25 mouse cellular contexts compared by ENCODE assay signal in genomic region chr9:116542793-116543192, GRCm38 (mm10).
A peak's percentile ranks its signal among the peaks of the same experiment; 100 is the strongest.
DNase-seq lines count a peak whose midpoint lies in the region; ATAC-seq and TF ChIP-seq lines count a peak whose summit lies in the region.
"Had no signal": no experiment of that assay in that cellular context is flagged by ENCODE, and none has a peak within 500 bp of the region (broad histone marks: within the 10 kb centered on the region; RNA-seq: fewer than 3 reads in every experiment).

No protein-coding gene starts in this region.

- H3K4me2 ChIP-seq in forebrain, postnatal 0 days (ENCODE audit: low read depth), result no peak overlapping the region
- H3K4me2 ChIP-seq in forebrain, embryonic 11.5 days (ENCODE audit: low read depth, low read length, severe bottlenecking), result no peak overlapping the region
- no peak overlapping the region for H3K4me2 ChIP-seq in lung, postnatal 0 days (replicated peaks; ENCODE audit: low read depth, low read length)
- no peak overlapping the region for H3K4me2 ChIP-seq in neural tube, embryonic 15.5 days
- H3K4me2 ChIP-seq: embryonic facial prominence, embryonic 12.5 days; kidney, embryonic 15.5 days; liver, embryonic 12.5 days; midbrain, embryonic 12.5 days; neural tube, embryonic 12.5 days had no signal

- no peak overlapping the region for H3K27ac ChIP-seq in forebrain, postnatal 0 days (ENCODE audit: low read depth, low read length)
- H3K27ac ChIP-seq in forebrain, embryonic 11.5 days (ENCODE audit: low read depth, low read length), result no peak overlapping the region
- H3K27ac ChIP-seq in lung, postnatal 0 days (ENCODE audit: low read length), result no peak overlapping the region
- no peak overlapping the region for H3K27ac ChIP-seq in limb, embryonic 10.5 days
- no peak overlapping the region for H3K27ac ChIP-seq in neural tube, embryonic 15.5 days (replicated peaks)
- H3K27ac ChIP-seq: embryonic facial prominence, embryonic 12.5 days; kidney, embryonic 15.5 days; liver, embryonic 12.5 days; midbrain, embryonic 12.5 days; neural tube, embryonic 12.5 days had no signal

- H3K4me3 ChIP-seq in forebrain, postnatal 0 days (ENCODE audit: low read depth, low read length), result no peak overlapping the region
- no peak overlapping the region for H3K4me3 ChIP-seq in forebrain, embryonic 11.5 days (ENCODE audit: low read depth, low read length)
- H3K4me3 ChIP-seq in lung, postnatal 0 days (ENCODE audit: low read depth, low read length), result no peak overlapping the region
- no peak overlapping the region for H3K4me3 ChIP-seq in limb, embryonic 10.5 days
- no peak overlapping the region for H3K4me3 ChIP-seq in neural tube, embryonic 15.5 days (replicated peaks)
- H3K4me3 ChIP-seq: embryonic facial prominence, embryonic 12.5 days; erythroblast, embryonic 14.5 days; kidney, embryonic 15.5 days; liver, embryonic 12.5 days; megakaryocyte, embryonic 14.5 days; midbrain, embryonic 12.5 days; myocyte; neural tube, embryonic 12.5 days had no signal

- no peaks in the 10 kb centered on the region for H3K9me3 ChIP-seq in forebrain, postnatal 0 days (ENCODE audit: low read length)
- no peaks in the 10 kb centered on the region for H3K9me3 ChIP-seq in forebrain, embryonic 11.5 days (ENCODE audit: control insufficient read depth, low read length)
- no peaks in the 10 kb centered on the region for H3K9me3 ChIP-seq in lung, postnatal 0 days (ENCODE audit: low read length)
- no peaks in the 10 kb centered on the region for H3K9me3 ChIP-seq in limb, embryonic 10.5 days (replicated peaks)
- H3K9me3 ChIP-seq in neural tube, embryonic 15.5 days (replicated peaks), result 0 out of 2 replicates have a peak, but pooled peaks cover 4% of the 10 kb centered on the region
- H3K9me3 ChIP-seq: embryonic facial prominence, embryonic 12.5 days; kidney, embryonic 15.5 days; liver, embryonic 12.5 days; megakaryocyte, embryonic 14.5 days; midbrain, embryonic 12.5 days; neural tube, embryonic 12.5 days had no signal

- no peak for TF ChIP-seq CTCF in forebrain, postnatal 0 days (IDR thresholded peaks at IDR 0.05; ENCODE audit: low read depth)
- no peak for TF ChIP-seq CTCF in lung, postnatal 0 days (IDR thresholded peaks at IDR 0.05)

- H3K36me3 ChIP-seq in forebrain, postnatal 0 days (ENCODE audit: insufficient read depth), result no peaks in the 10 kb centered on the region
- H3K36me3 ChIP-seq in forebrain, embryonic 11.5 days (ENCODE audit: control insufficient read depth, insufficient read depth, low read length), result no peaks in the 10 kb centered on the region
- no peaks in the 10 kb centered on the region for H3K36me3 ChIP-seq in lung, postnatal 0 days (ENCODE audit: insufficient read depth, low read length)
- no peaks in the 10 kb centered on the region for H3K36me3 ChIP-seq in limb, embryonic 10.5 days
- H3K36me3 ChIP-seq in neural tube, embryonic 15.5 days, result no peaks in the 10 kb centered on the region
- H3K36me3 ChIP-seq: embryonic facial prominence, embryonic 12.5 days; kidney, embryonic 15.5 days; liver, embryonic 12.5 days; midbrain, embryonic 12.5 days; neural tube, embryonic 12.5 days had no signal

- no peaks in the 10 kb centered on the region for H3K4me1 ChIP-seq in forebrain, postnatal 0 days (ENCODE audit: insufficient read depth)
- no peaks in the 10 kb centered on the region for H3K4me1 ChIP-seq in forebrain, embryonic 11.5 days (replicated peaks; ENCODE audit: control insufficient read depth, insufficient read depth, low read length)
- no peaks in the 10 kb centered on the region for H3K4me1 ChIP-seq in lung, postnatal 0 days (ENCODE audit: insufficient read depth, low read depth, low read length)
- peaks cover 14% of the 10 kb centered on the region for H3K4me1 ChIP-seq in limb, embryonic 10.5 days
- H3K4me1 ChIP-seq in neural tube, embryonic 15.5 days, result no peaks in the 10 kb centered on the region
- H3K4me1 ChIP-seq: embryonic facial prominence, embryonic 12.5 days; kidney, embryonic 15.5 days; liver, embryonic 12.5 days; megakaryocyte, embryonic 14.5 days; midbrain, embryonic 12.5 days; neural tube, embryonic 12.5 days had no signal

- DNase-seq in forebrain, postnatal 0 days, result peak; percentile 21
- no peak for DNase-seq in forebrain, embryonic 11.5 days (ENCODE audit: low spot score)
- DNase-seq in lung, postnatal 0 days (ENCODE audit: low spot score), result peak; percentile 42
- no peak for DNase-seq in lung, postnatal 14 days
- DNase-seq in limb, embryonic 10.5 days (ENCODE audit: low spot score), result peak; percentile 8
- DNase-seq in adrenal gland, postnatal 4 days (ENCODE audit: low spot score in 2 of 2), result no peak
- DNase-seq: adrenal gland, postnatal 14 days; cerebellum, adult 2 months; cerebellum, postnatal 25 days; kidney, adult 18-20 months; kidney, postnatal 25 days; liver, postnatal 0 days; right cerebral cortex, postnatal 4 days had no signal

- no peak overlapping the region for H3K9ac ChIP-seq in forebrain, postnatal 0 days
- no peak overlapping the region for H3K9ac ChIP-seq in forebrain, embryonic 11.5 days (ENCODE audit: low read length)
- no peak overlapping the region for H3K9ac ChIP-seq in lung, postnatal 0 days (replicated peaks; ENCODE audit: low read depth)
- H3K9ac ChIP-seq in neural tube, embryonic 15.5 days (replicated peaks), result no peak overlapping the region
- H3K9ac ChIP-seq: embryonic facial prominence, embryonic 12.5 days; kidney, embryonic 15.5 days; liver, embryonic 12.5 days; liver, postnatal 0 days; midbrain, embryonic 12.5 days; neural tube, embryonic 12.5 days had no signal

- no peak for TF ChIP-seq EP300 in lung, postnatal 0 days (IDR thresholded peaks at IDR 0.05)

- H3K27me3 ChIP-seq in forebrain, postnatal 0 days (ENCODE audit: insufficient read depth, low read length), result no peaks in the 10 kb centered on the region
- no peaks in the 10 kb centered on the region for H3K27me3 ChIP-seq in forebrain, embryonic 11.5 days (ENCODE audit: control insufficient read depth, insufficient read depth, low read length)
- H3K27me3 ChIP-seq in lung, postnatal 0 days (replicated peaks; ENCODE audit: insufficient read depth, low read length), result no peaks in the 10 kb centered on the region
- H3K27me3 ChIP-seq in limb, embryonic 10.5 days (ENCODE audit: low read depth, poor library complexity, severe bottlenecking), result no peaks in the 10 kb centered on the region
- H3K27me3 ChIP-seq in neural tube, embryonic 15.5 days (replicated peaks), result no peaks in the 10 kb centered on the region
- H3K27me3 ChIP-seq: embryonic facial prominence, embryonic 12.5 days; kidney, embryonic 15.5 days; liver, embryonic 12.5 days; megakaryocyte, embryonic 14.5 days; midbrain, embryonic 12.5 days; neural tube, embryonic 12.5 days had no signal

- 58% methylated on average over 4 of the region's 4 CpGs for WGBS in forebrain, postnatal 0 days
- WGBS in forebrain, embryonic 11.5 days, result 90% methylated on average over 4 of the region's 4 CpGs
- WGBS in lung, postnatal 0 days, result 46% methylated on average over 4 of the region's 4 CpGs
- 96% methylated on average over 4 of the region's 4 CpGs for WGBS in limb, embryonic 10.5 days
- 78% methylated on average over 4 of the region's 4 CpGs for WGBS in neural tube, embryonic 15.5 days

- no peak for ATAC-seq in forebrain, postnatal 0 days
- no peak for ATAC-seq in forebrain, embryonic 11.5 days (replicated peaks; ENCODE audit: low FRiP score)
- no peak for ATAC-seq in lung, postnatal 0 days
- ATAC-seq in neural tube, embryonic 15.5 days (ENCODE audit: low FRiP score), result no peak
- ATAC-seq: forebrain, embryonic 14.5 days; hindbrain, embryonic 16.5 days; liver, embryonic 12.5 days; liver, postnatal 0 days; Patski had no signal

Comparison
In these comparisons a context has a peak if more than half of its experiments do, and no peak if none do; other contexts are left out.
1. DNase-seq: peak in forebrain, postnatal 0 days (single experiment), lung, postnatal 0 days (single experiment) and limb, embryonic 10.5 days (single experiment); none in forebrain, embryonic 11.5 days (single experiment), lung, postnatal 14 days (single experiment) and adrenal gland, postnatal 4 days (0 of 2).